Mouse (Mus musculus) cerebral cortex, adult 2 months (tissue): Measurements from ENCODE around the gene Dnajb1.

Experiments used
- WGBS: fragments of 180-500 bp; shearing (Covaris S2); methylation state at CpG from one replicate; pipeline ENCODE4 v1.1.7; 2018; 5-methylcytosine and 5-hydroxymethylcytosine counted together

Dnajb1 gene

DNA sequence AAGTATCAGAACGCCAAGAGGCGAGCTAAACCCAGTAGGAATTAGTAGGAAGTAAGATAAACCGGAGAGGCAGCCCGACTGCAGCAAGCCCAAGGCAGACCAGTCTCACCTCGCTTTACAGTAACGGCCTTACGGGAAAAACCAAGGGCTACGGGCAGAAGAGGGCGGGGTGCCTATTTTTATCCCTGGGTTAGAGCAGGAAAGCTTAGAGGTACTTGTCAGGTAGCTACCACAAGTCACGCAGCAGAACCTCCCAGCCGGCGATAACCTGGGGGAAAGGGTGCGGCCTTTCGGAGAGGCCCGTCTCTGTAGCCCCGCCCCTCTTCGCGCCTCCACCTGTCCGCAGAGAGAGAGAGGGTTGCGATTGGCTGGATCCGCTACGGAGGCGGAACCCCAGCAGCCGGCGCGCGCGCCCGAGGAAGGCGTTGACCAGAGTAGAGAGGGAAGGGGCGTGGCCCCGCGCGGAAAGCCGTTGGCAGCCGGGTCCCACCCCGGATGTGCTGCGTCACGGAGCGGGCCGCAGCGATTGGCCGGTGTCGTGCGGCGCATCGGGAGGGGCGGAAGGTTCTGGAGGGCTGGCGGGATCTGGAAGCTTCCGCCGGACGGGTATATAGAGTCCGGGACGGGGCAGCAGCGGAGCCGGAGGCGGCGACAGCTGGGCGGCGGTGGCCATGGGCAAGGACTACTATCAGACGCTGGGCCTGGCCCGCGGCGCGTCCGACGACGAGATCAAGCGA lies at the start of gene Dnajb1, which contains the start of gene Tecr:
Gene Dnajb1, plus strand, starts transcription at position 533 of the 737 bp plus-strand sequence.
Gene Tecr, minus strand, starts transcription at position 311 of the 737 bp plus-strand sequence.
- WGBS: under 1% methylated on average over 69 of the region's 69 CpGs

DNA sequence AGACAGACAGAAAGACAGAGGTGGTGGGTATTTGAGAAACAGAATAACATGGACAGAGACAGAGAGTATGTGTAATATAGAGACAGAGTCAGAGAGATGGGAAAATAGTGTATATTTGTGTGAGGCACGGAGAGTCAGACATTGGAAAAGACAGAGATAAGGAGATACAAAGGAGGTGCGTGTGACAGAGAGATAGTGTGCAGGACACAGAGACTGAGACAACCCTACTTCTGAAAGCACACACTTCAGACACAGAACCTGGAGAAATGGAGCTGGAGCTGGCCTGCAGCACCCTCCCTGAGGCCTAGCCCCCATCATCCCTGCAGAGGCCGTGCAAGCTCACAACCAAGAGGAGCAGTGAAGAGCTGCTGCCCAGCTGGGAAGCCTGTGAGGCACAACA lies 45.3 kb upstream of the Dnajb1 start:
- 71% methylated on average over 3 of the region's 3 CpGs for WGBS

DNA sequence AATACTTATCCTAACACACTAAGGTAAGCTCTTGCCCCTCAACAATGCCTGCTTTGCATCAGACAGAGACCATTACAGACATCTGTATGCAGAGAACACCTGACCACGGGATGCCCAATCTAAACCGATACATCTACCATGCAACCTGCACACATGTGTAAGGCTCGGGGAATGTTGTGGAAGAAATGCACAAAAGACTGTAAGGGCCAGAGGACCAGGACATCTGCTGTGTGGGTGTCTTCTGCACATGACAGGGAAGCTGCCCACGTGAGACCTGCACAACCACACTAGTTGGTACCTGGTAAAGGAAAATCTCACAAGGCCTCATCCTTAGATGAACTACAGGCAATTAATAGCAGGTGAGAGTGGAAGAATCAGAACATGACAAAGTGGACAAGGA lies 44.7 kb upstream of the Dnajb1 start:
- WGBS: 66% methylated on average over 4 of the region's 4 CpGs

DNA sequence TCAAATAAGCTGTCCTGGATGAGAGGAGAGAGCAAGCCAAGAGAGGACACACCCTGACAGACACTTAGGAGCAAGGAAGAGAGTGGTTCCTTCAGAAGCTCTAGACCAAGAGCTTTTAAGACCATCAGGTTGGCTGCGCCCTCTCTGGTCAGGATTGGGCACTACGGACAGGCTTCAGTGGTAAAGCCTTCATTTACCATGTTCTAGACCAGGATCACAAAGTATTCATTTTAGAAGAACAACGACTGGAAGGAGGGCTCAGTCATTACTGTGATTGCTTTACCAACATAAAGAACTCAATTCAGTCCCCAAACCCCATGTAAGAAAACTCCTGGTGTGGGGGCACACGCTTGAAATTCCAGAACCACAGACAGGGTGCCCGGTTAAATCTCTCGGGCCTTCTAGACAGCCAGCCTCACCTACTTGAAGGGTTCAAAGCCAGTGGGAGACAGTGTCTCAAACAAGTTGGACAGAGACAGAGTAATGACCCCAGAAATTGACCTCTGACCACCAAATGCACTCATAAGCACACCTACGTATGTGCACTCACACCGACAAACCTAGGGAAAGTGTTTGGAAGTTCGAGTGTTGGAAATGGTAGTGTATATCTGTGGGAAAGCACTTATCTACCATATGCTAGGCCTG lies 42.1 kb upstream of the Dnajb1 start:
- 77% methylated on average over 9 of the region's 9 CpGs for WGBS

DNA sequence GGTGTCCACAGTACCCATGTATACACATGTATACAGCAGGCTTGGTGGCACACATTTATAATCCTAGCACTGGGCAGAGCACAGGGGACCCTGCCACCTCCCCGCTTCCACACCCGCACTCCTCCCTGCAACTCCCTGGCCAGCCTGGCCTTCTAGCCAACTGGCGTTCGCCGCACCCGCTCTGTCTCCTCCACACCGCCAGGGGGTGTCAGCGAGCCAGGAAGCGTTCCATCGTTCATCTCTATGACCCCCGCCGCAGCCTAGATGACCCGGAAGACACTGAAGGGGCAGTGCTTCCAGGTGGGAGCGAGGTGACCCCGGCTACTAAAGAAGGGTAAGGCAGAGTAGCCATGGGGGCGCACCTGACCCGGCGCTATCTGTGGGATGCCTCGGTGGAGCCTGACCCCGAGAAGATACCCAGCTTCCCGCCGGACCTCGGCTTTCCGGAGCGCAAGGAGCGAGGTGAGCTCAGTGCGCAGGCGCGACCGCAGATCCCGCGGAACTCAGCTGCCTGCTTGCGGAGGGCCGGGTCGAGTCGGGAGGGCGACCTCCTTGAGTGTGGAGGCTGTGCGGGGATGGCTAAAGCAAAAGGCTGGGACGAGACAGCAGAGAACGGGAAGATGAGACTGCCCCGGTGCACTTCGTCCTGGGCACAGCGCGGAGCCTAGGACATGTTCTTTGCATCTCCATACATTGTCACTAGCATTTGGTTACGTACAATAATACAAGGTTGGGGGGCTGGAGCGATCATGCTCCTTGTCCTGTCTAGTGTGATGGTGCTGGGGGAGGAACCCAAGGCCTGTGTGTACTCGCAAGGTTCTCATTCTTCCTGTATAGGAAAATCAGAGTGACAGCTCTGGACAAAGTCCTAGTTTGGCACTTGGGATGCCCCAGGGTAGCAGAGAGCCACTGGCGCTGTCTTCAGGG lies 41.3 kb upstream of the Dnajb1 start, which contains the start of gene Ndufb7:
Gene Ndufb7, plus strand, starts transcription at position 203 of the 927 bp plus-strand sequence.
- under 1% methylated on average over 48 of the region's 48 CpGs for WGBS

DNA sequence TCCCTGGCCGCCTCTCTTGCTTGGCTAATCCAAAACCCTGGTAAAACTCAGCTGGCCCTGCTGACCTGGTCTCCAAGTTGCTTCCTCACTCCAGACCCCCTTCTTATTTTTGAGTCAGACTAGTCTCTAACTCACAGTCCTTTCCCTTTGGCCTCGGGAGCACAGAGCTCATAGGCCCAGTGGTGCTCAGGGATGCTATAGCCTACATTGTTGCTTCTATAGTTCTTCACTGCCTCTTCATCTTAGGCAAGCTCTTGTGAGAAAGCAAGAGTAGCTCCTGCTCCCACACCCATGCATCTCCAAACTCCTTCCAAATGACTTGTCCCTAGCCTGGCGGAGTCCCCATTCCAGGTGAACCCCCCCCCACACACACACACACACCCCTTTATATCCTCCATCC lies 40.3 kb upstream of the Dnajb1 start:
- WGBS: 34% methylated on average over 3 of the region's 3 CpGs

DNA sequence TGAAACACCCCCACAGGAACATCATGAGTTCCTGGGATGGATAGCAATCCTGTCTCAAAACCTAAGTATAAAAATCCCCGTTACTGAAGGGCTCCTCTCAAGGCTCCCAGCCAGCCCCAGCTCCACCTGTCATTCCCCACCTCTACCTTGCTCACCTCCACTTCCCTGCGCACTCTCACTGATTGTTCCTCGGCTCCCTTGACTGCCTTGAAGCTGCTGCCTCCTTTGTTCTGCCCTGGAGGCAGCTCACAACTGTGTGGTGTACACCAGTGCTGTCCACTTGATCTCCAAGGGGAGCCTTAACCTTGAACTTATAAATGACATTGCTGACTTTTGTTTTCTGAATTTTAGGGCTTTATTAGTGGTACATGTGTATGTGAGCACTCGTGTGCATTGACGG lies 39.9 kb upstream of the Dnajb1 start:
- WGBS: 49% methylated on average over 5 of the region's 5 CpGs

DNA sequence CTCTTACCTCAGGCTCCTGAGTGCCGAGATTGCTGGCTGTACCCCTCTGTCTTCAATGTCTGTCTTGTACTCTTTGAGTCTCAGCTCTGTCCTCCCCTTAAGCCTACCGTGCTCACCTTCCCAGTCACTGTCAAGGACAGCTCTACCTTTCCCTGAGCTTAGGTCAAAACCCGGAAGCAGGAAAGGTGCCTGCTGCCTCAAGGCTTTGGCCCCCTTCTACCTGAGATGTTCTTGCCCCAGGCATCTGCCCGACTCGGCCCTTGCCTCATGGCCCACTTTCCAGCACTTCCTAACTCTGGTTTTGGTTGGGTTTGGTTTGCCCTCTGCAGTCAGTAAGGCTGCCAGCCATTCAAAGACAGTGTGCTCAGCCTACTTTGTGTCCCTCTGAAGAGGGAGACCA lies 39.2 kb upstream of the Dnajb1 start:
- WGBS: 71% methylated on average over 5 of the region's 5 CpGs

DNA sequence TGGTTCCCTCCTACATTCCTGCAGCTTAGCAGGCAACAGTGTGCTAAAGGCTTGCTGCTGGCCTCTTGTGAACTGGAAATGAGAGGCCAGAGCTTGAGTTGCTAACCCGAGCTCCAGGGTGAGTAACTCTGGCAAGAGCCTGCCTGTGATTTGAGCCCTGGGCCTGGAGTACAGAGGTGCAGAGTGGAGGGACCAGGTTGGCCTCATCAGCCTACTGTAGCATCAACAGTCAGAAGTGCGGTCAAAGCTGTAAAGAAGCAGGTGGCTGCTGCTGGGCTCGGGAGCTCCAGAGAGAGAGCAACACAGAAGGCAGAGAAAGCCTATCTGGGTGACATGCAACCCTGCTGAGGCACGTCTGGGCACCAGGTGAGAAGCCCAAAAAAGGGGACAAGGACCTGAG lies 38.8 kb upstream of the Dnajb1 start:
- WGBS: 63% methylated on average over 4 of the region's 4 CpGs

DNA sequence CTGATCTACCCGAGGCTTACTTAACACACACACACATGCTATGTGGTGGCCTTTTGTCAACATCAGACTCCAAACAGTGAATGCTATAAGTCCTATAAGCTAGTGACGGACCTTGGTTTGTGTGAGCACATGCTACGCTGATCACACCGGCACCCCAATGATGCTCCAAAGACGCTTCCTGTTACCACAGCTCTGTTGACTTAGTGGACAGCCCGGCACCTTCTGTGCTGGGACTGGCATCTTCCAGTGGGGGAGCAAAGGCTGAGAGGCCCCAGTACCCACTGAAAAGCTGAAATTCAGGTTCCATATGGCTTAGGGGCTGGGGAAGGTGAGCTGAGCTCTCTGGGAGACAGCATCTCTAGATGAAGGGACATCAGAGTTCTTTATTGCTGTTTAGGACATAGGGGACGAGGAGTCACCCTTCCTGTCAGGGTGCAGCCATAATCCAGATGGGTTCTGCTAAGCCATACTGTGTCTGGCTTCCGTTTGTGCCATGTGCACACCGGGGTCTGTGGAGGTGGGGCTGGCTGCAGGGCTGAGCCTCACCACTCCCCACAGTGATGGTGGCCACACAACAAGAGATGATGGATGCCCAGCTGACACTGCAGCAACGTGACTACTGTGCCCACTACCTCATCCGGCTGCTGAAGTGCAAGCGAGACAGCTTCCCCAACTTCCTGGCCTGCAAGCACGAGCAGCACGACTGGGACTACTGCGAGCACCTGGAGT lies 37.6 kb upstream of the Dnajb1 start:
- WGBS: 65% methylated on average over 15 of the region's 15 CpGs

DNA sequence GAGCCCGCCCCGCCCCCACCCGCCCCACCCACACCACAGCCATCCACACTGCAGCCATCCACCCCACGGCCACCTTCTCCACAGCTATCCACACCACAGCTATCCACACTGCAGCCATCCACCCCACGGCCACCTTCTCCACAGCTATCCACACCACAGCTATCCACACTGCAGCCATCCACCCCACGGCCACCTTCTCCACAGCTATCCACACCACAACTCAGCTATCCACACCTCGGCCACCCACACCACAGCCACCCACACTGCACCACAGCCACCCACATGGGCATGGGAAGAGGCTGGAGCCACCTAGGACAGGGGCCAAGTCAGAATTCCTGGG lies 37.0 kb upstream of the Dnajb1 start:
- 73% methylated on average over 6 of the region's 7 CpGs for WGBS

DNA sequence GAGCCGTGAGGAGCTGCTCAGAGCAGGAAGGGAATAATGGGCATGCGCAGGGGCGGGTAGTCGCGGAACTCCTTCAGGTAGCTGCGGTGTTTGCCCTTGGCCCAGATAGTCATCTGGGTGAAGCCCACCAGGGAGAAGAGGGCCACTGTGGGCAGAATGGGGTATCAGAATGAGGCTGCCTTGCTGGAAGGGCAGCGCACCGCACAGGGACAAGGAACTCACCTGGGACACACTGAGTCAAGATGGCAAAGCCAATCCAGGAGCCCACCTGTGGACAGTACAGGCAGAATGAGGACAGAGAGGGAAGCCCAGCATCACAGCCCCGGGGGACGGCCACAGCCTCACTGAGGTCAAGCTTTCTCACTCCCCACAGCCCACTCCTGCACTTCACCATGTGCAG lies 36.2 kb upstream of the Dnajb1 start:
- WGBS: 88% methylated on average over 10 of the region's 10 CpGs

DNA sequence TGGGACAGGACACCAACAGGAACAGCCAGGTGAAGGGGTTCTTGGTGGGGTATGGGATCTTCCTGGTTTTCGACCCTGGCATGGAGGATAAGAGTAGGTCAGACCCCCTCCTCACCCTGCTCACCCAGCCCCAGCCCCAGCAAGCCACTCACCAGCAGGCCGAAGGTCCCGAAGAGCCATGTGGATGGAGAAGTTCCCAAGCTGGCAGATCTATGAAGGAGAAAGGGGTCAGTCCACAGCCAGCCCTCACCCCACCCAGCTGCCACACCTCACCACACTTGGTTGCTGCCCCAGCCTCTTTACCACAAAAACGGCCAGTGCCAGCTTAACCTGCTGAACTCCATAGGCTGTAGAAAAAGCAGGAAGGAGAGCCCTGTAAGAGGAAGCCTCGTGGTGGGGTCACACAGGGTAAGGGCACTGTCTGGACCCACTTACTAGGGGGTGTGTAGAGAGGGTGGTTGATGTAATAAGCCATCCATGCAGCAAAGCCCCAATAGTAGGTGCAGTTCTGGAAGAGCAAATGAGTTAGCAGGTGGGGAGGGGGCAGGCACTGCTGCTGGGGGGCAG lies 35.7 kb upstream of the Dnajb1 start:
- 81% methylated on average over 5 of the region's 5 CpGs for WGBS

DNA sequence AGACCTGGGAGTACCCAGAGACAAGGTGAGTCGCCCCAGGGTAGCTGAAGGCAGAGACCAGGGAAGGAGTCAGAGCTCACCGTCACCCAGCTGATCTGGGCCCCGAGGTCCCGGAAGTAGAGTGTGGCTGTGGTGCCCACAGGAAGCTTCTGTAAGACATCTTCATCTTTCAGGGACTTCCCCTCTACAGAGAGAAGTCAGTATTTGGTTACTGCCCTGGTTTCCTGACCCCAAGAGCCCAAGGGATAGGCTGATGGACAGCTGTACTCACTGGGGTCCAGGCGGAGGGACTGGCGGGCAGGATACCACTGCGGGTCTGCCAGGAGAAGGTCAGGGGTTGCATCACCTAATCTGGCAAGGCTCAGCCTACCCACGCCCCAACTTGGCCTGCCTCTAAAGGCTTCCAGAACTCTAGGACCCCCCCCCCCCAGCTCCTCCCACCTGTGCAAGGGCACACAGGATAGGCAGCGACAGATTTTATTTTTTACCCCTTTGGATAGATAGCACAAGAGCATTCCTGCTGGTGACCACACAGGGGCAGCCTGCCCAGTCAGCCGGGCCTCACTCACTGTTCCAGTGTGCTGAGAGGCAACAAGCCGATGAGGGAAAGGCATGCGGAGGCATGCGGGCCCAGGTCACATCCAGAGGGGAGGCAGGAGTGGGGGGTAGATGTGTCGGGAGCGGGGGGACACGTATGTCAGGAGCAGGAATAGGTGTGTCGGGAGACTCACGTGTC lies 34.7 kb upstream of the Dnajb1 start:
- 69% methylated on average over 18 of the region's 18 CpGs for WGBS

DNA sequence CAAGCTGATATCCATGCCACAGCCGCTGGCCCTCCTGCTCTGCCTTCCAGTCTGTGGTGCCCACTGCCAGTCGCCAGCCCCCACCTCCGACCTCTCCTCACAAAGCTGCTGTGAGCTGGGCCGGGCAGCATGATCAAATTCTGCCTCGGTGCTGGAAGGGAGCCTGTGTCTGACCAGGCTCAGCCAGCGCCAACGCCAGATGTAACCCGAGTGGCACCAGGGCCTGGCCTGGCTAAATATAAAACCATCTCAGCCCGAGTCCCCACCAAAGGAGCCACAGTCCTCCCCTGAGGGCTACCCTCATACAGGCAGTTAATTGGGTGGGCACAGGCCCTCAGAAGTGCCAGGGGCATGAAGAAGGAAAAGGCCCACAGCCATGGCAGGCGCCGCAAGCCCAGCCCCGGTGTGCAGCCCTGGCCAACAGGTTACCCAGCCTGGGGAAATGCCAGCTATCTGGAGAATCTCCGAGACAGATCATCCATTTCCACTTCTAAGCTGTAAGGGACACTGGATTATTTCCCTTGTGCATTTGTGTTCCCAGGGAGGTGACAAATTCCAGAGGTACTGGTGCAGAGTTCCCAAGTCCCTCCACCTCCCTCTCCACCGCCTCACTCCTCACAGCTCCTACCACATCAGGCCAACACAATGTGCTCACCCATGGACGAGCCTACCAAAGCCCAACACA lies 33.2 kb upstream of the Dnajb1 start:
- WGBS: 51% methylated on average over 15 of the region's 15 CpGs

DNA sequence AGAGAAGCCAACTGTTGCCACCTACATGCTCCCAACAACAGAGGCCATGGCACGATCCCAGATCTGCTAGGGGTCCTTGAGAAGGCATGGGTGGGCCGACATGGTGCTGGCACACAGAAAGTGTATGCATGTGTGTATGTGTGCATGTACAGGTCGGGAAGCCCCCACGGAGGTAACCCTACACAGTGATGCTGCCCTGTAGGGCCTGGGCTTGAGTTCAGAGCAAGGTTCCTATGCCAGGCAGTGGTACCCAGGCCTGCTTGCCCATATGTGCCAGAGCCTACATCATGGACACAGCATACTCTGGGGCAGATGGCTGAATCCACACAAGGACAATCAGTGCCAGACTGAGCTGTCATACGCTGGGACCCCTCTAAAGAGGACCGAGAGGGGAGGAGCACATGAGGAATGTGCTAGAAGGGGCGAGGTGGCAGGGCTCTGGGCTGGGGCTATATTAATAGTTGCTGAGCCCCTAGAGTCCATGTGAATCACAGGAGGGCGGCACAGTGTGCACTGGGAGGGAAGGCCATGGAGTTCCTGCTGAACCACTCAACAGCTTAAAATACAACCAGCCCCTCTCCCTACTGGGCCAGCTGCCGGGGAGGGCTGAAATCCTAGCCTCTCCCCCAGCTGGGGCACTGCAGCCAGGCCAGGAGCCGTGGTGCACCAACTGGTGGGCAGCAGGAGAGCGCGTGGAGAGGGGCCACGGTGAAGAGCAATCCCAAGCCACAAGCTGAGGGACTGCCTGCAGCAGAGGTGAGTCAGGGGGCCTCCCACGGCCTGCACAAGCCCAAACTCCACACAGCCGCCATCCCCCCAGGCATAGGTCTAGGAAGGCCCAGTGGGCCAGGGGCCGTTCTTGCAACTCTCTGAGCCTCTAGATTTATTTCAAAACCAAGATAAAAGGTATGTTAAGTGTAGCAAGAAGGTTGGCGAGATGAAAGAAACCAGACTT lies 32.2 kb upstream of the Dnajb1 start:
- 56% methylated on average over 17 of the region's 17 CpGs for WGBS

DNA sequence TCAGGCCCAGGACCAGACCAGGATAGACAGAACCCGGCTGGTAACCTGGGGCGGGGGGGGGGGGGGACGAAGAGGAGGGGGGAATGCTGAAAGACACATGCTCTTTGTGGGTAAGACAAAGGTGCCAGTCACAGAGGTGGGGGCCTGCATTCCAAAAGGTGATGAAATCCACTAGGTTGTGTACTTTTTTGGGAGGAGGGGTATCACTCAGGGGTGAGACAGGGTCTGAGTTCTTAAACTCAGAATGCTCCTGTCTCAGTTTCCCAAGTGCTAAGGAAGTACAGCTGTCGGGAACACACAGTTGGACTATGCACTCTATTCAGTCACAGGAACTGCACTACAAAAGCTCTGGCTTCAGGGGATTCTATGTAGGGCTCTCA lies 31.5 kb upstream of the Dnajb1 start:
- WGBS: 47% methylated on average over 4 of the region's 4 CpGs

DNA sequence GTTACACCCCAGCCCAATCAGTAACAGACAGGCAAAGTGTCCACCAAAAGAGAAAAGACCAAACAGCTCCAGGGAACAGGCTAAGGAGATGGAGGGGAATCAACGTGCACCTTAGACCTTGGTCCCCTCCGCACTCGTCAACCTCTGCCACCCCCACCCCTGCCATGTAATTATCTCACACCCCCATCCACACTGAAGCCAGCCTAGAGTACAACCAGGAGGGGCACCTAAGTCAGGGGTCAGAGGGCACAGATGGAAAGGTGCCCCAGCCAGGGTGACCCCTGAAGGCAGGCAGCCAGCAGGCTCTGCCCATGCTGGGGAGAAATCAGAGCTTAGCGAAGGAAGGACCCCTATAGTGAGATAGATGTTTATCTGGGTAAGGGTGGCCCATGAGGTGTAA lies 31.1 kb upstream of the Dnajb1 start:
- 66% methylated on average over 4 of the region's 4 CpGs for WGBS

DNA sequence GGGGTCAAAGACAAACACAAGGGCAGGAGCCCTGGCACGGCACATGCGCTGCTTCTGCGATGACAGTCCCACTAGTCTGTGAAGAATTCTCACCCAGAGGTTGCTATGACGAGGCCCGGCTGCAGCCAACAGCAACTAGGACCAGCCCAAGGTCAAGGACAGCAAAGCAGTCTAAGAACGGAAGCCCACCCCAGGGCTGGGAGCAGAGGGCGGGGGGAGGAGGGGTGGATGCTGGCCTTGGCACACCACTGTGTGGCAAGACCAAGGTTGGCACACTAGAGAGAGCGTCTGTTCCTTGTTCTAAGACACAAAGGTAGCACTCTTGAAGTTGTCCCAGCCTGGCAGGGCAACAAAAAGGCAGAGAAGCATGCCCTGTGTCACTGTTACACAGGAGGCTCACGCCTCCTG lies 30.6 kb upstream of the Dnajb1 start:
- 35% methylated on average over 9 of the region's 9 CpGs for WGBS
